Mouse (Mus musculus): ENCODE data around the gene Olfr889. TPM values are rescaled to one million over a fixed set of nuclear protein-coding genes. Genes with fewer than 3 reads are reported as not detected.
"Not testable (repeated sequence)": the region's sequence is repeated elsewhere in the genome, so short reads cannot be mapped to it uniquely, and the experiment has no call there.

The Olfr889 gene
- polyA plus RNA-seq (2015; fragmentation: Nextera tagmentation; extraction: Ambion mirVana): 0.06 and 0.08 TPM in 2 replicates

DNA sequence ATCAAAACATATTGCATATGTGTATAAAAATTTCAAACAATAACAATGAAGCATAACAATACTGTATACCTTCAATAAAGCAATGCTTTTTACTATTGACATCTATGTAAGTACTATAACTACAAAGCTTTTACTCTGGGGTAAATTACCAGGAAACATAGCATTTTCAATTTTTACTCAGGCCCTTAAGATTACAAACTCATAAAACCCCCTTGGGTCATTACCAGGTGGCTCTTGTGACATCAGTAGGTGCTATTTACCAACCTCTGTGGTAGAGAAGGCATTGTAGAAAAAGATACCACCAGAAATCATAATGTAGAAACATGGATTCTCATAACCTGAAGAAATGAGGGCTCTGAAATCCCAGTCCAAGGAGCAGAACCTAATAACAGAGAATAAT lies at the start of gene Olfr889:
TSS of gene Olfr889 (plus strand) at position 301 of the 400 bp plus-strand sequence.
- no peaks in the 10 kb centered on the region for H3K36me3 ChIP-seq
- H3K27me3 ChIP-seq: no peaks in the 10 kb centered on the region
- no peak within 1 kb of the TSS for H3K9ac ChIP-seq
- no peak within 1 kb of the TSS for H3K27ac ChIP-seq
- H3K9me3 ChIP-seq: no peaks in the 10 kb centered on the region
- H3K4me3 ChIP-seq: no peak within 1 kb of the TSS
- H3K4me2 ChIP-seq: no peak within 1 kb of the TSS
- no peaks in the 10 kb centered on the region for H3K4me1 ChIP-seq
- ATAC-seq (ENCODE audit: insufficient number of reproducible peaks, low FRiP score, low TSS enrichment, low read depth): no peak

DNA sequence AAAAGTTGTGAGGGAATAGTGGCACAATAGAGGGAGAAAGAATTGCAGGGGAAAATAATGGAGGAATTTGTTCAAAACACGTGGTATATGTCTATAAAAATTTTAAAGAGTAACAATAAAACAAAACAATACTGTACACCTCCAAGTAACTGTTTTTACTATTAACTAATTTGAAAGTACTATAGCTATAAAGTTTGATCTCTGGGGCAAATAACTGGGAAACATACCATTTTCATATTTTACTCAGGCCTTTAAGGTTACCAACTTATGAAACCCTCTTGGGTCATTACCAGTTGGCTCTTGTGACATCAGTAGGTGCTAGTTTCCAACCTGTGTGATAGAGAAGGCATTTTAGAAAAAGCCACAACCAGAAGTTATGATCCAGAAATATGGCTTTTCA lies 31.2 kb upstream of the Olfr889 start, which contains the start of gene Olfr887:
TSS of gene Olfr887 (plus strand) at position 301 of the 400 bp plus-strand sequence.
- H3K4me1 ChIP-seq: no peaks in the 10 kb centered on the region
- no peak within 1 kb of the TSS for H3K27ac ChIP-seq

DNA sequence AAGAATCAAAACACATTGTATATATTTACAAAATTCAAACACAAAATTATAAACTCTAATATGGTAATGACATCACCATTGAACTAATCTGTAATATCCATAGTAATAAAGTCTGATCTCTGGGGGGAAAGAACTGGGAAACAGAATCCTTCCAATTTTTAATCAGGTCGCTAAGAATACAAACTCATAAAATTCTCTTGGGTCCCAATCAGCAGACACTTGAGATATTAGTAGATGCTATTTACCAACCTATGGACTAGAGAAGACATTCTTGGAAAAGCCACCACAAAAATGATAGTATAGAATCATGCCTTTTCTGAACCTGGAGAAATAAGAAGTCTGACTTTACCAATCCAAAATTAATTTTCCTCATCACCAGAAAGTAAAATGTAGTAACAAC lies 7.2 kb upstream of the Olfr889 start, which contains the start of gene Olfr888:
TSS of gene Olfr888 (plus strand) at position 301 of the 400 bp plus-strand sequence.
- Histone ChIP-seq H3K9me3 (no peaks in the 10 kb centered on the region), H3K4me3 (no peak within 1 kb of the TSS), H3K36me3 (no peaks in the 10 kb centered on the region), H3K9ac (no peak within 1 kb of the TSS), H3K4me1 (no peaks in the 10 kb centered on the region), H3K4me2 (no peak within 1 kb of the TSS), H3K27me3 (no peaks in the 10 kb centered on the region), H3K27ac (no peak within 1 kb of the TSS)
- WGBS: 73% methylated on average over 1 of the region's 1 CpGs
- no peak for ATAC-seq (ENCODE audit: insufficient number of reproducible peaks, low FRiP score, low TSS enrichment, low read depth)

More for the DNA sequence above, 31.2 kb upstream of the Olfr889 start, which contains the start of gene Olfr887:
- no peak for ATAC-seq (ENCODE audit: insufficient number of reproducible peaks, low FRiP score, low TSS enrichment, low read depth)
- no peak within 1 kb of the TSS for H3K4me3 ChIP-seq
- WGBS: 38% methylated on average over 1 of the region's 1 CpGs
- H3K9ac ChIP-seq: no peak within 1 kb of the TSS
- no peaks in the 10 kb centered on the region for H3K36me3 ChIP-seq
- H3K4me2 ChIP-seq: no peak within 1 kb of the TSS
- no peaks in the 10 kb centered on the region for H3K9me3 ChIP-seq
- H3K27me3 ChIP-seq: no peaks in the 10 kb centered on the region

DNA sequence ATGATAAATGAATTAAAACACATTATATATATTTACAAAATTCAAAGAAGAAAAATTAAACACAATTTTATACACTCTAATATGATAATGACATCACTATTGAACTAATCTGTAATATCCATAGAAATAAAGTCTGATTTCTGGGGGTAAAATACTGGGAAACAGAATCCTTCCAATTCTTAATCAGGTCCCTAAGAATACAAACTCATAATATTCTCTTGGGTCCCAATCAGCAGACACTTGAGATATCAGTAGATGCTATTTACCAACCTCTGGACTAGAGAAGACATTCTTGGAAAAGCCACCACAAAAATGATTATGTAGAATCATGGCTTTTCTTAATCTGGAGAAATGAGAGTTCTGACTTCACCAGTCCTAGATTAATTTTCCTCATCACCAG lies 27.2 kb downstream of the Olfr889 start, which contains the start of gene Olfr890:
TSS of gene Olfr890 (plus strand) at position 301 of the 400 bp plus-strand sequence.
- no peak within 1 kb of the TSS for H3K4me3 ChIP-seq

DNA sequence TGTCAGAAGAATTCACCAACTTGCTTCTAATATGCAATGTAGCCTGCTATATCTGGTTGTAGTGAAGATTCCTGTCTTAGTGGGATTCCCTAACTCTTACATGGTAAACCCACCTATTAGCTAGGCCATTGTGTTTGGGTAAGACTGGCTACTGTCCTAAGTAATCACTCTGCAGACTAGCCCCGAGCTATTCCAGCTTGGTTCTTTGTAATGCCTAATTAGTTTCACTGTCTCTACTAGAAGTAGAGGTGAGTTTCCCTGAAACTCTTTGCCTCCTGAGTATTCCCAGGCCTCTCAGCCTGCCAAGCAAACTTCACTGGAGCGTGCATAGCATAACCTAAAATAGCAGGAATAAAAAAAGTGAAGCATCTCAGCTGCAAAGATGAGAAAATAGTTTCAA lies 53.3 kb downstream of the Olfr889 start:
- not testable (repeated sequence) for ATAC-seq (ENCODE audit: insufficient number of reproducible peaks, low FRiP score, low TSS enrichment, low read depth); H3K4me2 ChIP-seq; H3K27ac ChIP-seq; H3K36me3 ChIP-seq; H3K27me3 ChIP-seq; H3K9me3 ChIP-seq; H3K4me1 ChIP-seq; H3K4me3 ChIP-seq; H3K9ac ChIP-seq
- WGBS: 54% methylated on average over 2 of the region's 2 CpGs

More for the DNA sequence above, 27.2 kb downstream of the Olfr889 start, which contains the start of gene Olfr890:
- Histone ChIP-seq H3K4me1 (no peaks in the 10 kb centered on the region), H3K27me3 (no peaks in the 10 kb centered on the region), H3K9me3 (no peaks in the 10 kb centered on the region), H3K27ac (no peak within 1 kb of the TSS), H3K4me2 (no peak within 1 kb of the TSS), H3K9ac (no peak within 1 kb of the TSS), H3K36me3 (no peaks in the 10 kb centered on the region)
- ATAC-seq (ENCODE audit: insufficient number of reproducible peaks, low FRiP score, low TSS enrichment, low read depth): no peak

Other genes starting within 250 kb of the Olfr889 start
- gene Olfr145, start 218.5 kb upstream of the Olfr889 start, polyA plus RNA-seq (2015; fragmentation: Nextera tagmentation; extraction: Ambion mirVana): not detected in 2 replicates
- not detected in 2 replicates for gene Olfr878, start 197.4 kb upstream of the Olfr889 start, polyA plus RNA-seq (2015; fragmentation: Nextera tagmentation; extraction: Ambion mirVana)
- not detected in 2 replicates for gene Olfr881, start 123.4 kb upstream of the Olfr889 start, polyA plus RNA-seq (2015; fragmentation: Nextera tagmentation; extraction: Ambion mirVana)
- gene Olfr883, start 89.4 kb upstream of the Olfr889 start, polyA plus RNA-seq (2015; fragmentation: Nextera tagmentation; extraction: Ambion mirVana): not detected in 2 replicates
- not detected in 2 replicates for gene Olfr884, start 68.6 kb upstream of the Olfr889 start, polyA plus RNA-seq (2015; fragmentation: Nextera tagmentation; extraction: Ambion mirVana)
- not detected in 2 replicates for gene Olfr885, start 53.9 kb upstream of the Olfr889 start, polyA plus RNA-seq (2015; fragmentation: Nextera tagmentation; extraction: Ambion mirVana)
- gene Olfr887, start 31.1 kb upstream of the Olfr889 start, polyA plus RNA-seq (2015; fragmentation: Nextera tagmentation; extraction: Ambion mirVana): not detected in 2 replicates
- not detected in 2 replicates for gene Olfr888, start 7.1 kb upstream of the Olfr889 start, polyA plus RNA-seq (2015; fragmentation: Nextera tagmentation; extraction: Ambion mirVana)
- not detected in 2 replicates for gene Olfr890, start 27.3 kb downstream of the Olfr889 start, polyA plus RNA-seq (2015; fragmentation: Nextera tagmentation; extraction: Ambion mirVana)
- gene Olfr891, start 65.6 kb downstream of the Olfr889 start, polyA plus RNA-seq (2015; fragmentation: Nextera tagmentation; extraction: Ambion mirVana): not detected in 2 replicates
- gene Olfr893, start 93.2 kb downstream of the Olfr889 start, polyA plus RNA-seq (2015; fragmentation: Nextera tagmentation; extraction: Ambion mirVana): 0.07 TPM in 1 of 2 replicates, not detected in the other
- not detected in 2 replicates for gene Olfr894, start 102.9 kb downstream of the Olfr889 start, polyA plus RNA-seq (2015; fragmentation: Nextera tagmentation; extraction: Ambion mirVana)
- not detected in 2 replicates for gene Olfr143, start 137.6 kb downstream of the Olfr889 start, polyA plus RNA-seq (2015; fragmentation: Nextera tagmentation; extraction: Ambion mirVana)
- not detected in 2 replicates for gene Olfr895, start 152.7 kb downstream of the Olfr889 start, polyA plus RNA-seq (2015; fragmentation: Nextera tagmentation; extraction: Ambion mirVana)
- gene Olfr896-ps1, start 175.9 kb downstream of the Olfr889 start, polyA plus RNA-seq (2015; fragmentation: Nextera tagmentation; extraction: Ambion mirVana): not detected in 2 replicates
- gene Olfr25, start 213.9 kb downstream of the Olfr889 start, polyA plus RNA-seq (2015; fragmentation: Nextera tagmentation; extraction: Ambion mirVana): not detected in 2 replicates
- not detected in 2 replicates for gene Olfr898, start 233.2 kb downstream of the Olfr889 start, polyA plus RNA-seq (2015; fragmentation: Nextera tagmentation; extraction: Ambion mirVana)

Measured in limb, embryonic 15.5 days (tissue).